Mouse (Mus musculus) adrenal gland, postnatal 0 days (tissue): ENCODE data around the gene Misp. TPM values are rescaled to one million over a fixed set of nuclear protein-coding genes. Genes with fewer than 3 reads are reported as not detected.

Experiments
- microRNA-seq: library from miRNA; unstranded; fragments of <30 nt; microRNA quantifications from one replicate; pipeline ENCODE4, GENCODE M21; 2016; ENCODE audit warnings: borderline replicate concordance; ENCODE audit not compliant: insufficient number of aligned reads
- polyA plus RNA-seq: library from polyadenylated mRNA; unstranded; fragments of >200 nt; fragmentation: Nextera tagmentation; extraction: Ambion mirVana; gene quantifications from 2 replicates; pipeline ENCODE4 v1.2.1, GENCODE M21; 2015

Gene Misp
- 1.1 TPM in 2 replicates for polyA plus RNA-seq

GRCm38 (mm10) chr10:79820782-79821181 is at the start of gene Misp:
Misp (plus strand) TSS chr10:79820989.

GRCm38 (mm10) chr10:79777103-79777531 is 43.7 kb upstream of the Misp start, which contains the start of gene Fstl3:
Fstl3 (plus strand) TSS chr10:79777272.

DNA sequence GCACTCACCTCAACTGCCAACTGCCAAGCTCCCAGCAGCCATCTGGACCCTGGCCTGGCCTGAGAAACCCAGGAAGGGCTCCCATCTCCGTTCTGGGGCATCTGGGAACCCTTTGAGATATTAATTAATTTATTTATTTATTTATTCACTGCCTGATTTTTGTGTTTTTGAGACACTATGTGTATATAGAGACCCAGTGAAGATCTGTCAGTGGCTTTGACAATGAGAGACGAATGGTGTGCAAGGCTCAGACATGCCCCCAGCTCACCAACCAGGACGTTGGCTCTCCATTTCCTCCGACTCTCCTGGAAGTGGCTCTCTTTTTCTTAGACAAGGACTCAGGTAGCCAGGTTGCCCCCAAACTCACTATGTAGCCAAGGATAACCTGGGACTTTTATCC is 29.9 kb upstream of the Misp start, which contains the start of gene Prss57:
Gene Prss57 (minus strand): TSS at position 101 of the 400 bp plus-strand sequence.

GRCm38 (mm10) chr10:79793051-79793737 is 27.6 kb upstream of the Misp start, which contains the start of gene Palm:
Palm (plus strand) TSS chr10:79793572.

GRCm38 (mm10) chr10:79853860-79854795 is 33.3 kb downstream of the Misp start, which contains the start of gene Ptbp1:
Ptbp1 (plus strand) TSS chr10:79854427.

DNA sequence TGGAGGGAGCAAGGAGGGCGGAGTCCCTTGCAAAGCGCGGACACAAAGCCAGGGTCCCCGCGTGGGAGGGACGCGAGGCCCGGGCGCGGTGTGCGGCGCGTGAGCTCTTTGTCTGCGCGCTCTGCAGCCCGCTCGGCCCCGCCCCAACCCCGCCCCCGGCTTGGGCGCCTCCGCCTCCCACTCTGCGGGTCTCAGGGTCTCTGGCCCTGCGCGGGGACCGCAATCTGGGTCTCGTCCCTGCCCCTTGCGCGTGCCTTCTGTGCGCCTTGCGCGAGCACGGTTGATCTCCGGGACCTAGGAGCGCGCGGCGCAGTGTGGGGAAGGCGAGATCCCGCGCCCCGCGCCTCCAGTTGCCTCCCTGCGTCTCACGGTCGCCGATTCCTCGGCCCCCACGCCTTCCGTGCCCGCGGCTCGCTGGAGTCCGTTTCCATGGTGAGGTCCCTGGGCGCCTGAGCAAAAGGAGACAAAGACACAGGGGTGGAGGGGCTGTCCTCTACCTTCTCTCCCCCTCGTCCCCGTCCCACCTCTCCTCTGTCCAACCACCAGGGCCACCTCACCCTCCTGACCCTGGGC is 53.6 kb downstream of the Misp start, which contains the start of the genes Prtn3 and Plppr3:
Gene Prtn3 (plus strand): TSS at position 187 of the 573 bp plus-strand sequence.
Gene Plppr3 (minus strand): TSS at position 345 of the 573 bp plus-strand sequence.

Small RNA genes within 50 kb of the gene (microRNA-seq; reads per million reads assigned to microRNA genes)
- gene Mir6910 = not detected

Other genes starting within 250 kb of the Misp start
- not detected in 2 replicates for gene Theg, start 233.7 kb upstream of the Misp start, polyA plus RNA-seq
- gene C2cd4c, start 207.0 kb upstream of the Misp start, polyA plus RNA-seq = not detected in 2 replicates
- gene Shc2, start 183.1 kb upstream of the Misp start, polyA plus RNA-seq = 8.9 and 20.6 TPM in 2 replicates
- gene Odf3l2, start 175.3 kb upstream of the Misp start, polyA plus RNA-seq = 0.11 and 0.88 TPM in 2 replicates
- 0.43 and 0.80 TPM in 2 replicates for gene Madcam1, start 156.4 kb upstream of the Misp start, polyA plus RNA-seq
- gene Tpgs1, start 151.6 kb upstream of the Misp start, polyA plus RNA-seq = 81.4 and 84.4 TPM in 2 replicates
- 66.5 and 73.9 TPM in 2 replicates for gene Cdc34, start 138.8 kb upstream of the Misp start, polyA plus RNA-seq
- gene Gzmm, start 132.0 kb upstream of the Misp start, polyA plus RNA-seq = 0.61 and 0.69 TPM in 2 replicates
- 813 and 928 TPM in 2 replicates for gene Bsg, start 116.5 kb upstream of the Misp start, polyA plus RNA-seq
- 1.6 TPM in 2 replicates for gene Hcn2, start 104.4 kb upstream of the Misp start, polyA plus RNA-seq
- gene Polrmt, start 74.4 kb upstream of the Misp start, polyA plus RNA-seq = 16.6 and 29.3 TPM in 2 replicates
- 0.15 TPM in 1 of 2 replicates, not detected in the other for gene Fgf22, start 65.9 kb upstream of the Misp start, polyA plus RNA-seq
- gene Rnf126, start 54.0 kb upstream of the Misp start, polyA plus RNA-seq = 50.8 and 66.1 TPM in 2 replicates
- 10.9 and 12.6 TPM in 2 replicates for gene Fstl3, start 43.7 kb upstream of the Misp start, polyA plus RNA-seq
- gene Prss57, start 30.0 kb upstream of the Misp start, polyA plus RNA-seq = 0.13 and 0.46 TPM in 2 replicates
- 72.1 and 96.9 TPM in 2 replicates for gene Palm, start 27.4 kb upstream of the Misp start, polyA plus RNA-seq
- 85.9 and 118 TPM in 2 replicates for gene Ptbp1, start 33.4 kb downstream of the Misp start, polyA plus RNA-seq
- 8.3 and 10.4 TPM in 2 replicates for gene Prtn3, start 53.5 kb downstream of the Misp start, polyA plus RNA-seq
- 21.3 and 54.6 TPM in 2 replicates for gene Plppr3, start 53.6 kb downstream of the Misp start, polyA plus RNA-seq
- 8.1 and 10.4 TPM in 2 replicates for gene Elane, start 65.3 kb downstream of the Misp start, polyA plus RNA-seq
- gene Cfd, start 69.9 kb downstream of the Misp start, polyA plus RNA-seq = 0.96 and 5.3 TPM in 2 replicates
- gene Med16, start 87.9 kb downstream of the Misp start, polyA plus RNA-seq = 28.5 and 37.7 TPM in 2 replicates
- 8.4 and 15.7 TPM in 2 replicates for gene Gm26602, start 89.9 kb downstream of the Misp start, polyA plus RNA-seq
- 0.77 and 1.0 TPM in 2 replicates for gene Kiss1r, start 96.0 kb downstream of the Misp start, polyA plus RNA-seq
- 81.3 and 98.1 TPM in 2 replicates for gene R3hdm4, start 100.2 kb downstream of the Misp start, polyA plus RNA-seq
- 1.7 and 2.8 TPM in 2 replicates for gene Arid3a, start 106.1 kb downstream of the Misp start, polyA plus RNA-seq
- 53.4 and 76.1 TPM in 2 replicates for gene Wdr18, start 139.2 kb downstream of the Misp start, polyA plus RNA-seq
- 0.11 and 0.16 TPM in 2 replicates for gene Grin3b, start 149.7 kb downstream of the Misp start, polyA plus RNA-seq
- gene Tmem259, start 163.3 kb downstream of the Misp start, polyA plus RNA-seq = 19.3 and 25.0 TPM in 2 replicates
- 57.9 and 65.3 TPM in 2 replicates for gene Cnn2, start 167.6 kb downstream of the Misp start, polyA plus RNA-seq
- 5.5 and 5.7 TPM in 2 replicates for gene Abca7, start 175.5 kb downstream of the Misp start, polyA plus RNA-seq
- 4.9 and 6.0 TPM in 2 replicates for gene Arhgap45, start 195.7 kb downstream of the Misp start, polyA plus RNA-seq
- 156 and 175 TPM in 2 replicates for gene Polr2e, start 218.8 kb downstream of the Misp start, polyA plus RNA-seq
- 1,645 and 2,206 TPM in 2 replicates for gene Gpx4, start 226.2 kb downstream of the Misp start, polyA plus RNA-seq